Mouse (Mus musculus) intestine, embryonic 14.5 days (tissue): ENCODE data around the gene Olfr96. TPM values are rescaled to one million over a fixed set of nuclear protein-coding genes. Genes with fewer than 3 reads are reported as not detected.
A peak's percentile ranks its signal among the peaks of the same experiment; 100 is the strongest.

Experiments used
- ATAC-seq: fragments of 200-750 bp; cut with Nextera tagmentation; replicated peaks from 2 replicates; pipeline ENCODE4 v1.8.0; 2017; ENCODE audit warnings: low read depth, moderate number of reproducible peaks, moderate TSS enrichment, moderate library complexity; ENCODE audit not compliant: low FRiP score, low TSS enrichment
- DNase-seq: peaks from one replicate; pipeline ENCODE4 v3.0.0-alpha.2; 2018; ENCODE audit warnings: low spot score
- H3K27ac ChIP-seq: fragments of 300-500 bp; sonication (generic); 2 replicates; pipeline ENCODE4 v1.5.1; 2014; ENCODE audit warnings: low read depth, mild to moderate bottlenecking, control low read depth
- H3K27me3 ChIP-seq: fragments of 300-500 bp; sonication (generic); replicated peaks from 2 replicates; pipeline ENCODE4 v1.6.1; 2014; ENCODE audit warnings: low read length, control low read depth; ENCODE audit not compliant: control insufficient read depth, insufficient read depth
- H3K36me3 ChIP-seq: fragments of 300-500 bp; sonication (generic); 2 replicates; pipeline ENCODE4 v1.6.1; 2014; ENCODE audit warnings: low read length, control low read depth; ENCODE audit not compliant: control insufficient read depth, insufficient read depth
- H3K4me1 ChIP-seq: fragments of 300-500 bp; sonication (generic); replicated peaks from 2 replicates; pipeline ENCODE4 v1.6.1; 2014; ENCODE audit warnings: low read length, control low read depth, mixed read lengths; ENCODE audit not compliant: control insufficient read depth, insufficient read depth
- H3K4me2 ChIP-seq: fragments of 300-500 bp; sonication (generic); 2 replicates; pipeline ENCODE4 v1.6.1; 2014; ENCODE audit warnings: low read length
- H3K4me3 ChIP-seq: fragments of 300-500 bp; sonication (generic); 2 replicates; pipeline ENCODE4 v1.5.1; 2014; ENCODE audit warnings: low read depth, low read length, control low read depth, mixed read lengths
- H3K9ac ChIP-seq: fragments of 300-500 bp; sonication (generic); 2 replicates; pipeline ENCODE4 v1.6.1; 2014; ENCODE audit warnings: mild to moderate bottlenecking, low read length
- H3K9me3 ChIP-seq: fragments of 300-500 bp; sonication (generic); 2 replicates; pipeline ENCODE4 v1.6.1; 2016; ENCODE audit warnings: low read length, control low read depth; ENCODE audit not compliant: control insufficient read depth
- WGBS: fragments of 180-500 bp; shearing (Covaris S2); extraction: QIAGEN DNeasy Blood & Tissue Kit; methylation state at CpG from one replicate; pipeline ENCODE4 v1.1.7; 2014; 5-methylcytosine and 5-hydroxymethylcytosine counted together
- polyA plus RNA-seq: library from polyadenylated mRNA; unstranded; fragments of >200 nt; fragmentation: Nextera tagmentation; extraction: Ambion mirVana; gene quantifications from 2 replicates; pipeline ENCODE4 v1.2.1, GENCODE M21; 2014

The Olfr96 gene
- polyA plus RNA-seq, 1 experiment from 2014 or later = not detected

DNA sequence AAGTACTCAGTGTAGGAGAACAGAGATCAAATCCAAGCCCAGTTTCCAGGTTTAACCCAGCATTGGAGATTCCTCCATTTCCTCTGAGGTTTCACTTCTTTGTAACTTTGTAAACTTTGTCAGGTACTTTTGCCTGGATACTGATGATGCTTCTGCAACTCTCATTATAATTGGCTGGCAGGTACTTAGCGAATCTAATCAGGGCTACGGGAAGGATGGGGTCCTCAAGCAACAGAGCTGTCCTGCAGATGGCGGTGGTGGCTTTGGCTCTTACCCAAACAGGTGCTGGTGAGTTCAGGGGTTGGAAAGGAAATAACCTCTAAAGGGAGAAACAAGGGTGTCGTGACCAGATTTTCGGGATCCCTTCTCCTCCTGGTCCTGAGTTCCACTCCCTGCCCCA, 26.8 kb downstream of the Olfr96 start:
- Histone ChIP-seq H3K27me3 (no peaks in the 10 kb centered on the region), H3K27ac (no peak overlapping the region), H3K4me2 (no peak overlapping the region), H3K9me3 (no peaks in the 10 kb centered on the region), H3K9ac (no peak overlapping the region), H3K4me1 (no peaks in the 10 kb centered on the region), H3K36me3 (no peaks in the 10 kb centered on the region), H3K4me3 (no peak overlapping the region)
- peak; percentile 52 for DNase-seq
- 0 out of 2 replicates have a peak, but pooled peaks have one; percentile 43 for ATAC-seq
- 27% methylated on average over 5 of the region's 5 CpGs for WGBS

GRCm38 (mm10) chr17:37249460-37249859, 29.5 kb downstream of the Olfr96 start:
- no peaks in the 10 kb centered on the region for H3K9me3 ChIP-seq
- no peaks in the 10 kb centered on the region for H3K4me1 ChIP-seq
- no peak for ATAC-seq
- H3K9ac ChIP-seq = no peak overlapping the region
- DNase-seq = no peak
- no peaks in the 10 kb centered on the region for H3K27me3 ChIP-seq
- H3K27ac ChIP-seq = no peak overlapping the region
- H3K4me2 ChIP-seq = no peak overlapping the region
- no peaks in the 10 kb centered on the region for H3K36me3 ChIP-seq
- no peak overlapping the region for H3K4me3 ChIP-seq

GRCm38 (mm10) chr17:37250544-37250943, 30.6 kb downstream of the Olfr96 start:
- Histone ChIP-seq H3K27ac (no peak overlapping the region), H3K27me3 (no peaks in the 10 kb centered on the region), H3K4me2 (no peak overlapping the region), H3K36me3 (no peaks in the 10 kb centered on the region), H3K4me3 (no peak overlapping the region), H3K9ac (no peak overlapping the region), H3K4me1 (no peaks in the 10 kb centered on the region), H3K9me3 (no peaks in the 10 kb centered on the region)
- peak; percentile 57 for DNase-seq
- 15% methylated on average over 1 of the region's 1 CpGs for WGBS
- no peak for ATAC-seq

- no peak within 1 kb of the TSS for H3K4me2 ChIP-seq
- H3K4me1 ChIP-seq = no peaks in the 10 kb centered on the region
- H3K9me3 ChIP-seq = no peaks in the 10 kb centered on the region
- no peaks in the 10 kb centered on the region for H3K27me3 ChIP-seq
- H3K9ac ChIP-seq = no peak within 1 kb of the TSS
- ATAC-seq (no peak), DNase-seq (no peak)
- H3K27ac ChIP-seq = no peak within 1 kb of the TSS
- 77% methylated on average over 1 of the region's 1 CpGs for WGBS
- no peaks in the 10 kb centered on the region for H3K36me3 ChIP-seq
- H3K4me3 ChIP-seq = no peak within 1 kb of the TSS
Measured at GRCm38 (mm10) chr17:37263626-37264025, 43.7 kb downstream of the Olfr96 start, which contains the start of gene Olfr98. TSS of gene Olfr98 (minus strand) at chr17:37263749.

DNA sequence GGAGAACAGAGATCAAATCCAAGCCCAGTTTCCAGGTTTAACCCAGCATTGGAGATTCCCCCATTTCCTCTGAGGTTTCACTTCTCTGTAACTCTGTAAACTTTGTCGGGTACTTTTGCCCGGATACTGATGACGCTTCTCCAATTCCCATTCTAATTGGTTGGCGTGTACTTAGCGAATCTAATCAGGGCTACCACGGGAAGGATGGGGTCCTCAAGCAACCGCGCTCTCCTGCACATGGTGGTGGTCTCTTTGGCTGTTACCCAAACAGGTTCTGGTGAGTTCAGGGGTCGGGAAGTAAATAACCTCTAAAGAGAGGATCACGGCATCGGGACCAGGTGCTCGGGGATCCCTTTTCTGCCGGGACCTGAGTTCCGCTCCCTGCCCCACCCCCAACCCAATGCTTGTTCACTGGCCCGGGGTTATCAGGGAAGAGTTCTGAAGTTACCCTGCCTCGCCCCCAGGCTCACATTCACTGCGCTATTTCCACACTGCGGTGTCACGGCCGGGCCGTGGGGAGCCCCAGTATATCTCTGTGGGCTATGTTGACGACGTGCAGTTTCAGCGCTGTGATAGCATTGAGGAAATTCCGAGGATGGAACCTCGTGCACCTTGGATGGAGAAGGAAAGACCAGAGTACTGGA, 50.2 kb downstream of the Olfr96 start, which contains the start of gene H2-M3:
TSS of gene H2-M3 (plus strand) at position 163 of the 644 bp plus-strand sequence.
- ATAC-seq = peak; percentile 97
- no peaks in the 10 kb centered on the region for H3K36me3 ChIP-seq
- H3K4me1 ChIP-seq = no peaks in the 10 kb centered on the region
- 2% methylated on average over 26 of the region's 26 CpGs for WGBS
- H3K9me3 ChIP-seq = no peaks in the 10 kb centered on the region
- DNase-seq = peak; percentile 99
- H3K4me2 ChIP-seq = peak within 1 kb of the TSS; percentile 97
- H3K4me3 ChIP-seq = peak within 1 kb of the TSS; percentile 49
- no peak within 1 kb of the TSS for H3K27ac ChIP-seq
- no peaks in the 10 kb centered on the region for H3K27me3 ChIP-seq
- peak within 1 kb of the TSS; percentile 35; the same call in 1 of the 2 replicates for H3K9ac ChIP-seq

- DNase-seq (peak; percentile 61), ATAC-seq (peak; percentile 63; the same call in 1 of the 2 replicates)
- Histone ChIP-seq H3K36me3 (no peaks in the 10 kb centered on the region), H3K9me3 (no peaks in the 10 kb centered on the region), H3K4me1 (no peaks in the 10 kb centered on the region), H3K27me3 (no peaks in the 10 kb centered on the region), H3K4me2 (peak overlapping the region; percentile 97), H3K9ac (peak overlapping the region; percentile 35; the same call in 1 of the 2 replicates), H3K4me3 (peak overlapping the region; percentile 49), H3K27ac (no peak overlapping the region)
- 57% methylated on average over 8 of the region's 8 CpGs for WGBS
Measured at GRCm38 (mm10) chr17:37270702-37271092, 50.8 kb downstream of the Olfr96 start.

- Histone ChIP-seq H3K4me2 (no peak overlapping the region), H3K4me1 (no peaks in the 10 kb centered on the region), H3K9me3 (no peaks in the 10 kb centered on the region), H3K36me3 (no peaks in the 10 kb centered on the region), H3K27ac (no peak overlapping the region), H3K4me3 (no peak overlapping the region), H3K27me3 (no peaks in the 10 kb centered on the region), H3K9ac (no peak overlapping the region)
- WGBS = 84% methylated on average over 2 of the region's 2 CpGs
- ATAC-seq (no peak), DNase-seq (no peak)
Measured at GRCm38 (mm10) chr17:37275626-37276248, 55.8 kb downstream of the Olfr96 start.
